Mouse (Mus musculus): Measurements from ENCODE around the gene Pde6g.

The Pde6g gene

GRCm38 (mm10) chr11:120453306-120453705 is at the start of gene Pde6g:
Gene Pde6g (minus strand): TSS chr11:120453500.
- DNase-seq (ENCODE audit: low read depth, low spot score), result no peak

- no peak for DNase-seq (ENCODE audit: low read depth, low spot score)
Observed at GRCm38 (mm10) chr11:120501701-120502100, 48.4 kb upstream of the Pde6g start.

GRCm38 (mm10) chr11:120501018-120501417 is 47.7 kb upstream of the Pde6g start:
- no peak for DNase-seq (ENCODE audit: low read depth, low spot score)

- DNase-seq (ENCODE audit: low read depth, low spot score), result no peak
Observed at GRCm38 (mm10) chr11:120500357-120500756, 47.1 kb upstream of the Pde6g start.

GRCm38 (mm10) chr11:120499894-120500293 is 46.6 kb upstream of the Pde6g start:
- no peak for DNase-seq (ENCODE audit: low read depth, low spot score)

GRCm38 (mm10) chr11:120498891-120499290 is 45.6 kb upstream of the Pde6g start:
- no peak for DNase-seq (ENCODE audit: low read depth, low spot score)

GRCm38 (mm10) chr11:120498226-120498625 is 44.9 kb upstream of the Pde6g start:
- no peak for DNase-seq (ENCODE audit: low read depth, low spot score)

GRCm38 (mm10) chr11:120497436-120497835 is 44.1 kb upstream of the Pde6g start:
- DNase-seq (ENCODE audit: low read depth, low spot score), result no peak

GRCm38 (mm10) chr11:120493911-120494310 is 40.6 kb upstream of the Pde6g start:
- DNase-seq (ENCODE audit: low read depth, low spot score), result no peak

GRCm38 (mm10) chr11:120493351-120493750 is 40.1 kb upstream of the Pde6g start:
- no peak for DNase-seq (ENCODE audit: low read depth, low spot score)

GRCm38 (mm10) chr11:120492878-120493203 is 39.5 kb upstream of the Pde6g start:
- DNase-seq (ENCODE audit: low read depth, low spot score), result no peak

GRCm38 (mm10) chr11:120492024-120492877 is 39.0 kb upstream of the Pde6g start:
- no peak for DNase-seq (ENCODE audit: low read depth, low spot score)

- peak; percentile 52 for DNase-seq (ENCODE audit: low read depth, low spot score)
Observed at GRCm38 (mm10) chr11:120491317-120492023, 38.2 kb upstream of the Pde6g start, which contains the start of gene Slc25a10. Gene Slc25a10 (plus strand): TSS chr11:120491840.

- DNase-seq (ENCODE audit: low read depth, low spot score), result no peak
Observed at GRCm38 (mm10) chr11:120490291-120491046, 37.2 kb upstream of the Pde6g start.

- peak; percentile 55 for DNase-seq (ENCODE audit: low read depth, low spot score)
Observed at GRCm38 (mm10) chr11:120489054-120489761, 35.9 kb upstream of the Pde6g start.

- DNase-seq (ENCODE audit: low read depth, low spot score), result no peak
Observed at GRCm38 (mm10) chr11:120488516-120488915, 35.2 kb upstream of the Pde6g start.

- DNase-seq (ENCODE audit: low read depth, low spot score), result no peak
Observed at GRCm38 (mm10) chr11:120485251-120485650, 32.0 kb upstream of the Pde6g start.

GRCm38 (mm10) chr11:120484265-120484981 is 31.1 kb upstream of the Pde6g start, which contains the start of gene Mrpl12:
Gene Mrpl12 (plus strand): TSS chr11:120484613.
- peak; percentile 94 for DNase-seq (ENCODE audit: low read depth, low spot score)

- DNase-seq (ENCODE audit: low read depth, low spot score), result no peak
Observed at GRCm38 (mm10) chr11:120483448-120483934, 30.2 kb upstream of the Pde6g start.

GRCm38 (mm10) chr11:120472052-120472451 is 18.8 kb upstream of the Pde6g start:
- DNase-seq (ENCODE audit: low read depth, low spot score), result no peak

GRCm38 (mm10) chr11:120467736-120468092 is 14.4 kb upstream of the Pde6g start:
- no peak for DNase-seq (ENCODE audit: low read depth, low spot score)
